Mouse (Mus musculus) heart, postnatal 0 days (tissue): ENCODE data around the gene Gpalpp1.

Experiments used
- CTCF ChIP-seq: IDR thresholded peaks from 2 replicates; pipeline ENCODE4 v1.5.1; 2016; ENCODE audit warnings: antibody characterized with exemption, control low read depth, low read depth
- EP300 ChIP-seq: IDR thresholded peaks from 2 replicates; pipeline ENCODE4 v1.6.1; 2016; ENCODE audit warnings: antibody characterized with exemption, low read depth

- TF ChIP-seq CTCF (no peak), EP300 (no peak)
Measured at GRCm38 (mm10) chr14:76067237-76067636, 43.3 kb downstream of the Gpalpp1 start.
